Mouse (Mus musculus) thymus, adult 2 months (tissue): ENCODE results near the gene Pappa2.

ENCODE experiments used
- CTCF ChIP-seq: fragments of 200-500 bp; IDR thresholded peaks from 2 replicates; pipeline ENCODE4 v1.5.1; 2012; ENCODE audit warnings: mild to moderate bottlenecking, control low read depth, low read length, moderate library complexity, borderline replicate concordance; ENCODE audit not compliant: control insufficient read depth, poor library complexity, insufficient read depth; ENCODE audit errors: extremely low read depth
- POLR2A ChIP-seq: fragments of 200-500 bp; IDR thresholded peaks from 2 replicates; pipeline ENCODE4 v1.6.1; 2012; ENCODE audit warnings: mild to moderate bottlenecking, low read length, control low read depth, moderate library complexity; ENCODE audit not compliant: control insufficient read depth, poor library complexity, insufficient read depth; ENCODE audit errors: extremely low read depth

- TF ChIP-seq POLR2A (no peak), CTCF (no peak)
Observed at GRCm38 (mm10) chr1:158852836-158853567, 127.3 kb downstream of the Pappa2 start.
